Mouse (Mus musculus) intestine, embryonic 16.5 days (tissue): ENCODE results near the gene Rapgef2. TPM values are rescaled to one million over a fixed set of nuclear protein-coding genes. Genes with fewer than 3 reads are reported as not detected.

Experiments used
- ATAC-seq: fragments of 200-750 bp; cut with Nextera tagmentation; 2 replicates; pipeline ENCODE4 v1.8.0; 2017; ENCODE audit warnings: moderate TSS enrichment, moderate library complexity
- H3K27ac ChIP-seq: fragments of 300-500 bp; sonication (generic); 2 replicates; pipeline ENCODE4 v1.5.1; 2014; ENCODE audit warnings: mild to moderate bottlenecking, low read length
- H3K27me3 ChIP-seq: fragments of 300-500 bp; sonication (generic); replicated peaks from 2 replicates; pipeline ENCODE4 v1.6.1; 2014; ENCODE audit warnings: low read length, control low read depth, mixed read lengths; ENCODE audit not compliant: control insufficient read depth, insufficient read depth
- H3K36me3 ChIP-seq: fragments of 300-500 bp; sonication (generic); 2 replicates; pipeline ENCODE4 v1.6.1; 2014; ENCODE audit warnings: low read length, control low read depth; ENCODE audit not compliant: control insufficient read depth, insufficient read depth
- H3K4me1 ChIP-seq: fragments of 300-500 bp; sonication (generic); 2 replicates; pipeline ENCODE4 v1.6.1; 2014; ENCODE audit warnings: low read length, control low read depth, mixed read lengths; ENCODE audit not compliant: control insufficient read depth, insufficient read depth
- H3K4me2 ChIP-seq: fragments of 300-500 bp; sonication (generic); 2 replicates; pipeline ENCODE4 v1.6.1; 2014; ENCODE audit warnings: low read depth, low read length, control low read depth
- H3K4me3 ChIP-seq: fragments of 300-500 bp; sonication (generic); 2 replicates; pipeline ENCODE4 v1.5.1; 2014; ENCODE audit warnings: mild to moderate bottlenecking, low read length
- H3K9ac ChIP-seq: fragments of 300-500 bp; sonication (generic); 2 replicates; pipeline ENCODE4 v1.6.1; 2014; ENCODE audit warnings: low read depth, low read length
- H3K9me3 ChIP-seq: fragments of 300-500 bp; sonication (generic); 2 replicates; pipeline ENCODE4 v1.6.1; 2016; ENCODE audit warnings: low read length, control low read depth; ENCODE audit not compliant: control insufficient read depth
- WGBS: fragments of 180-500 bp; shearing (Covaris S2); extraction: QIAGEN DNeasy Blood & Tissue Kit; methylation state at CpG from one replicate; pipeline ENCODE4 v1.1.7; 2014; 5-methylcytosine and 5-hydroxymethylcytosine counted together
- polyA plus RNA-seq: library from polyadenylated mRNA; unstranded; fragments of >200 nt; fragmentation: Nextera tagmentation; extraction: Ambion mirVana; gene quantifications from 2 replicates; pipeline ENCODE4 v1.2.1, GENCODE M21; 2015

The Rapgef2 gene
- polyA plus RNA-seq, 1 experiment from 2014 or later = 2.2 TPM

- ATAC-seq = no peak
- Histone ChIP-seq H3K9me3 (no peaks in the 10 kb centered on the region), H3K27me3 (no peaks in the 10 kb centered on the region), H3K27ac (no peak overlapping the region), H3K9ac (no peak overlapping the region), H3K36me3 (no peaks in the 10 kb centered on the region), H3K4me2 (no peak overlapping the region), H3K4me3 (no peak overlapping the region), H3K4me1 (0 out of 2 replicates have a peak, but pooled peaks cover 5% of the 10 kb centered on the region)
- 58% methylated on average over 12 of the region's 12 CpGs for WGBS
Measured at GRCm38 (mm10) chr3:79242922-79243705, 43.2 kb downstream of the Rapgef2 start.

- H3K4me3 ChIP-seq = no peak overlapping the region
- ATAC-seq = no peak
- WGBS = 64% methylated on average over 8 of the region's 8 CpGs
- H3K9ac ChIP-seq = no peak overlapping the region
- H3K36me3 ChIP-seq = no peaks in the 10 kb centered on the region
- H3K27ac ChIP-seq = no peak overlapping the region
- H3K9me3 ChIP-seq = no peaks in the 10 kb centered on the region
- H3K27me3 ChIP-seq = no peaks in the 10 kb centered on the region
- no peak overlapping the region for H3K4me2 ChIP-seq
- H3K4me1 ChIP-seq = 0 out of 2 replicates have a peak, but pooled peaks cover 6% of the 10 kb centered on the region
Measured at GRCm38 (mm10) chr3:79242298-79242697, 44.0 kb downstream of the Rapgef2 start.

GRCm38 (mm10) chr3:79239066-79239462 is 47.3 kb downstream of the Rapgef2 start:
- no peak overlapping the region for H3K27ac ChIP-seq
- H3K9me3 ChIP-seq = no peaks in the 10 kb centered on the region
- no peak overlapping the region for H3K9ac ChIP-seq
- H3K27me3 ChIP-seq = no peaks in the 10 kb centered on the region
- peaks cover 7% of the 10 kb centered on the region; the same call in 1 of the 2 replicates for H3K4me1 ChIP-seq
- H3K4me3 ChIP-seq = no peak overlapping the region
- no peak overlapping the region for H3K4me2 ChIP-seq
- H3K36me3 ChIP-seq = no peaks in the 10 kb centered on the region
- WGBS = 81% methylated on average over 6 of the region's 6 CpGs
- no peak for ATAC-seq

GRCm38 (mm10) chr3:79238456-79239065 is 47.8 kb downstream of the Rapgef2 start:
- no peak overlapping the region for H3K4me2 ChIP-seq
- no peak overlapping the region for H3K27ac ChIP-seq
- H3K9me3 ChIP-seq = no peaks in the 10 kb centered on the region
- no peak overlapping the region for H3K9ac ChIP-seq
- 66% methylated on average over 4 of the region's 4 CpGs for WGBS
- H3K36me3 ChIP-seq = no peaks in the 10 kb centered on the region
- ATAC-seq = no peak; the same call in 1 of the 2 replicates
- H3K4me1 ChIP-seq = peaks cover 9% of the 10 kb centered on the region; the same call in 1 of the 2 replicates
- H3K27me3 ChIP-seq = no peaks in the 10 kb centered on the region
- H3K4me3 ChIP-seq = no peak overlapping the region

GRCm38 (mm10) chr3:79237619-79238342 is 48.5 kb downstream of the Rapgef2 start:
- Histone ChIP-seq H3K36me3 (no peaks in the 10 kb centered on the region), H3K9ac (no peak overlapping the region), H3K27ac (no peak overlapping the region), H3K9me3 (no peaks in the 10 kb centered on the region), H3K4me2 (no peak overlapping the region), H3K27me3 (no peaks in the 10 kb centered on the region), H3K4me3 (no peak overlapping the region), H3K4me1 (peaks cover 9% of the 10 kb centered on the region; the same call in 1 of the 2 replicates)
- ATAC-seq = no peak
- WGBS = 83% methylated on average over 9 of the region's 9 CpGs

GRCm38 (mm10) chr3:79234485-79234884 is 51.8 kb downstream of the Rapgef2 start:
- WGBS = 64% methylated on average over 3 of the region's 3 CpGs
- peaks cover 9% of the 10 kb centered on the region; the same call in 1 of the 2 replicates for H3K4me1 ChIP-seq
- no peak for ATAC-seq
- no peaks in the 10 kb centered on the region for H3K9me3 ChIP-seq
- no peaks in the 10 kb centered on the region for H3K36me3 ChIP-seq
- no peak overlapping the region for H3K27ac ChIP-seq
- no peak overlapping the region for H3K4me3 ChIP-seq
- H3K9ac ChIP-seq = no peak overlapping the region
- no peaks in the 10 kb centered on the region for H3K27me3 ChIP-seq
- no peak overlapping the region for H3K4me2 ChIP-seq

- H3K4me3 ChIP-seq = no peak overlapping the region
- WGBS = 73% methylated on average over 12 of the region's 13 CpGs
- no peak overlapping the region for H3K9ac ChIP-seq
- H3K27ac ChIP-seq = no peak overlapping the region
- no peaks in the 10 kb centered on the region for H3K9me3 ChIP-seq
- no peak overlapping the region for H3K4me2 ChIP-seq
- no peaks in the 10 kb centered on the region for H3K27me3 ChIP-seq
- no peaks in the 10 kb centered on the region for H3K36me3 ChIP-seq
- no peak for ATAC-seq
- H3K4me1 ChIP-seq = peaks cover 9% of the 10 kb centered on the region; the same call in 1 of the 2 replicates
Measured at GRCm38 (mm10) chr3:79233478-79234415, 52.6 kb downstream of the Rapgef2 start.

- Histone ChIP-seq H3K4me2 (no peak overlapping the region), H3K27me3 (no peaks in the 10 kb centered on the region), H3K36me3 (no peaks in the 10 kb centered on the region), H3K4me1 (peaks cover 4% of the 10 kb centered on the region; the same call in 1 of the 2 replicates), H3K27ac (no peak overlapping the region), H3K4me3 (no peak overlapping the region), H3K9ac (no peak overlapping the region), H3K9me3 (no peaks in the 10 kb centered on the region)
- WGBS = 95% methylated on average over 4 of the region's 4 CpGs
- no peak for ATAC-seq
Measured at GRCm38 (mm10) chr3:79230718-79231117, 55.6 kb downstream of the Rapgef2 start.
